Mouse (Mus musculus): ENCODE measurements around the gene Epha6. TPM values are rescaled to one million over a fixed set of nuclear protein-coding genes. Genes with fewer than 3 reads are reported as not detected.

Epha6 gene
- polyA plus RNA-seq, 1 experiment from 2014 or later = 4.4 TPM

- Histone ChIP-seq H3K27me3 (no peaks in the 10 kb centered on the region), H3K4me3 (no peak overlapping the region), H3K9me3 (no peaks in the 10 kb centered on the region), H3K4me2 (no peak overlapping the region), H3K4me1 (replicated peaks) (no peaks in the 10 kb centered on the region), H3K27ac (replicated peaks) (no peak overlapping the region), H3K9ac (no peak overlapping the region), H3K36me3 (no peaks in the 10 kb centered on the region)
- no peak for ATAC-seq (ENCODE audit: low read depth)
These were observed 129.6 kb downstream of the Epha6 start for GRCm38 (mm10) chr16:60475776-60476175.

GRCm38 (mm10) chr16:60468200-60468785 is 137.0 kb downstream of the Epha6 start:
- Histone ChIP-seq H3K27me3 (no peaks in the 10 kb centered on the region), H3K4me2 (no peak overlapping the region), H3K4me1 (replicated peaks) (no peaks in the 10 kb centered on the region), H3K36me3 (no peaks in the 10 kb centered on the region), H3K9me3 (no peaks in the 10 kb centered on the region), H3K27ac (replicated peaks) (no peak overlapping the region), H3K4me3 (no peak overlapping the region), H3K9ac (no peak overlapping the region)
- 72% methylated on average over 7 of the region's 7 CpGs for WGBS
- ATAC-seq (ENCODE audit: low read depth) = no peak

- Histone ChIP-seq H3K4me3 (no peak overlapping the region), H3K27ac (replicated peaks) (no peak overlapping the region), H3K27me3 (no peaks in the 10 kb centered on the region), H3K4me1 (replicated peaks) (no peaks in the 10 kb centered on the region), H3K4me2 (no peak overlapping the region), H3K9me3 (no peaks in the 10 kb centered on the region), H3K36me3 (no peaks in the 10 kb centered on the region), H3K9ac (no peak overlapping the region)
- 67% methylated on average over 1 of the region's 1 CpGs for WGBS
- ATAC-seq (ENCODE audit: low read depth) = no peak
These were observed 170.0 kb downstream of the Epha6 start for GRCm38 (mm10) chr16:60435283-60435682.

GRCm38 (mm10) chr16:60434241-60434640 is 171.1 kb downstream of the Epha6 start:
- no peaks in the 10 kb centered on the region for H3K9me3 ChIP-seq
- no peak overlapping the region for H3K4me3 ChIP-seq
- H3K4me1 ChIP-seq (replicated peaks) = no peaks in the 10 kb centered on the region
- H3K27me3 ChIP-seq = no peaks in the 10 kb centered on the region
- no peaks in the 10 kb centered on the region for H3K36me3 ChIP-seq
- H3K4me2 ChIP-seq = no peak overlapping the region
- 78% methylated on average over 1 of the region's 1 CpGs for whole genome bisulfite sequencing
- ATAC-seq (ENCODE audit: low read depth) = no peak
- H3K27ac ChIP-seq (replicated peaks) = no peak overlapping the region
- no peak overlapping the region for H3K9ac ChIP-seq

GRCm38 (mm10) chr16:60395306-60395705 is 210.0 kb downstream of the Epha6 start:
- H3K9me3 ChIP-seq = no peaks in the 10 kb centered on the region
- ATAC-seq (ENCODE audit: low read depth) = no peak
- H3K4me1 ChIP-seq (replicated peaks) = no peaks in the 10 kb centered on the region
- no peak overlapping the region for H3K4me2 ChIP-seq
- H3K9ac ChIP-seq = no peak overlapping the region
- H3K27ac ChIP-seq (replicated peaks) = no peak overlapping the region
- H3K27me3 ChIP-seq = no peaks in the 10 kb centered on the region
- no peaks in the 10 kb centered on the region for H3K36me3 ChIP-seq
- no peak overlapping the region for H3K4me3 ChIP-seq
- 63% methylated on average over 3 of the region's 3 CpGs for WGBS

GRCm38 (mm10) chr16:60392961-60393360 is 212.4 kb downstream of the Epha6 start:
- Histone ChIP-seq H3K27me3 (no peaks in the 10 kb centered on the region), H3K4me3 (no peak overlapping the region), H3K9me3 (no peaks in the 10 kb centered on the region), H3K4me2 (no peak overlapping the region), H3K4me1 (replicated peaks) (no peaks in the 10 kb centered on the region), H3K36me3 (no peaks in the 10 kb centered on the region), H3K27ac (replicated peaks) (no peak overlapping the region), H3K9ac (no peak overlapping the region)
- no peak for ATAC-seq (ENCODE audit: low read depth)

GRCm38 (mm10) chr16:60375147-60375546 is 230.2 kb downstream of the Epha6 start:
- no peak overlapping the region for H3K9ac ChIP-seq
- no peaks in the 10 kb centered on the region for H3K27me3 ChIP-seq
- H3K9me3 ChIP-seq = no peaks in the 10 kb centered on the region
- no peak overlapping the region for H3K4me2 ChIP-seq
- H3K4me1 ChIP-seq (replicated peaks) = no peaks in the 10 kb centered on the region
- no peak overlapping the region for H3K4me3 ChIP-seq
- H3K27ac ChIP-seq (replicated peaks) = no peak overlapping the region
- no peaks in the 10 kb centered on the region for H3K36me3 ChIP-seq
- ATAC-seq (ENCODE audit: low read depth) = no peak

GRCm38 (mm10) chr16:60283963-60284362 is 321.4 kb downstream of the Epha6 start:
- no peak overlapping the region for H3K4me2 ChIP-seq
- H3K4me1 ChIP-seq (replicated peaks) = no peaks in the 10 kb centered on the region
- H3K36me3 ChIP-seq = no peaks in the 10 kb centered on the region
- ATAC-seq (ENCODE audit: low read depth) = no peak
- H3K9ac ChIP-seq = no peak overlapping the region
- H3K4me3 ChIP-seq = no peak overlapping the region
- no peak overlapping the region for H3K27ac ChIP-seq (replicated peaks)
- WGBS = 92% methylated on average over 1 of the region's 1 CpGs
- no peaks in the 10 kb centered on the region for H3K9me3 ChIP-seq
- H3K27me3 ChIP-seq = no peaks in the 10 kb centered on the region

GRCm38 (mm10) chr16:60274109-60274508 is 331.2 kb downstream of the Epha6 start:
- Histone ChIP-seq H3K4me2 (no peak overlapping the region), H3K4me3 (no peak overlapping the region), H3K27me3 (no peaks in the 10 kb centered on the region), H3K27ac (replicated peaks) (no peak overlapping the region), H3K4me1 (replicated peaks) (no peaks in the 10 kb centered on the region), H3K9ac (no peak overlapping the region), H3K36me3 (no peaks in the 10 kb centered on the region), H3K9me3 (no peaks in the 10 kb centered on the region)
- 80% methylated on average over 2 of the region's 2 CpGs for WGBS
- no peak for ATAC-seq (ENCODE audit: low read depth)

- Histone ChIP-seq H3K4me1 (replicated peaks) (no peaks in the 10 kb centered on the region; the same call in 1 of the 2 replicates), H3K27ac (replicated peaks) (no peak overlapping the region), H3K36me3 (no peaks in the 10 kb centered on the region), H3K4me2 (no peak overlapping the region), H3K9me3 (no peaks in the 10 kb centered on the region), H3K27me3 (no peaks in the 10 kb centered on the region), H3K4me3 (no peak overlapping the region), H3K9ac (no peak overlapping the region)
- no peak for ATAC-seq (ENCODE audit: low read depth)
- WGBS = 68% methylated on average over 9 of the region's 9 CpGs
These were observed 338.7 kb downstream of the Epha6 start for GRCm38 (mm10) chr16:60266367-60267351.

- ATAC-seq (ENCODE audit: low read depth) = no peak
- no peaks in the 10 kb centered on the region for H3K9me3 ChIP-seq
- WGBS = 66% methylated on average over 6 of the region's 6 CpGs
- no peak overlapping the region for H3K4me2 ChIP-seq
- no peak overlapping the region for H3K4me3 ChIP-seq
- no peak overlapping the region for H3K9ac ChIP-seq
- H3K27ac ChIP-seq (replicated peaks) = no peak overlapping the region
- H3K36me3 ChIP-seq = no peaks in the 10 kb centered on the region
- H3K4me1 ChIP-seq (replicated peaks) = no peaks in the 10 kb centered on the region; the same call in 1 of the 2 replicates
- no peaks in the 10 kb centered on the region for H3K27me3 ChIP-seq
These were observed 340.4 kb downstream of the Epha6 start for GRCm38 (mm10) chr16:60264719-60265508.

- 80% methylated on average over 7 of the region's 7 CpGs for WGBS
- ATAC-seq (ENCODE audit: low read depth) = no peak
These were observed 347.1 kb downstream of the Epha6 start for GRCm38 (mm10) chr16:60258151-60258635.

More at GRCm38 (mm10) chr16:60258151-60258635, 347.1 kb downstream of the Epha6 start:
- Histone ChIP-seq H3K9me3 (no peaks in the 10 kb centered on the region), H3K4me1 (replicated peaks) (no peaks in the 10 kb centered on the region), H3K4me3 (no peak overlapping the region), H3K27ac (replicated peaks) (no peak overlapping the region), H3K4me2 (no peak overlapping the region), H3K9ac (no peak overlapping the region), H3K27me3 (no peaks in the 10 kb centered on the region), H3K36me3 (no peaks in the 10 kb centered on the region)
